Mouse (Mus musculus) embryonic facial prominence, embryonic 11.5 days (tissue): ENCODE data around the gene Gm26727. TPM values are rescaled to one million over a fixed set of nuclear protein-coding genes. Genes with fewer than 3 reads are reported as not detected.
"Not testable (repeated sequence)": the region's sequence is repeated elsewhere in the genome, so short reads cannot be mapped to it uniquely, and the experiment has no call there.

ENCODE experiments used
- ATAC-seq: fragments of 200-750 bp; cut with Nextera tagmentation; replicated peaks from 2 replicates; pipeline ENCODE4 v1.8.0; 2017; ENCODE audit warnings: low read depth; ENCODE audit not compliant: insufficient number of reproducible peaks, low FRiP score, low TSS enrichment
- DNase-seq: peaks from one replicate; pipeline ENCODE4 v3.0.0-alpha.2; 2015; ENCODE audit warnings: low spot score
- H3K27ac ChIP-seq: fragments of 300-500 bp; sonication (generic); replicated peaks from 2 replicates; pipeline ENCODE4 v1.5.1; 2014; ENCODE audit warnings: mild to moderate bottlenecking, low read depth, low read length, control low read depth
- H3K27me3 ChIP-seq: fragments of 300-500 bp; sonication (generic); 2 replicates; pipeline ENCODE4 v1.6.1; 2014; ENCODE audit warnings: mild to moderate bottlenecking, low read length, moderate library complexity, mixed read lengths; ENCODE audit not compliant: control insufficient read depth, insufficient read depth
- H3K36me3 ChIP-seq: fragments of 300-500 bp; sonication (generic); replicated peaks from 2 replicates; pipeline ENCODE4 v1.6.1; 2014; ENCODE audit warnings: low read depth, mild to moderate bottlenecking, low read length, moderate library complexity, mixed read lengths; ENCODE audit not compliant: control insufficient read depth, insufficient read depth
- H3K4me1 ChIP-seq: fragments of 300-500 bp; sonication (generic); 2 replicates; pipeline ENCODE4 v1.6.1; 2014; ENCODE audit warnings: low read length, mixed read lengths; ENCODE audit not compliant: control insufficient read depth, insufficient read depth
- H3K4me2 ChIP-seq: fragments of 300-500 bp; sonication (generic); 2 replicates; pipeline ENCODE4 v1.6.1; 2014; ENCODE audit warnings: low read depth, mild to moderate bottlenecking, control low read depth, low read length, moderate library complexity
- H3K4me3 ChIP-seq: fragments of 300-500 bp; sonication (generic); 2 replicates; pipeline ENCODE4 v1.5.1; 2014; ENCODE audit warnings: low read depth, low read length, control low read depth
- H3K9ac ChIP-seq: fragments of 300-500 bp; sonication (generic); replicated peaks from 2 replicates; pipeline ENCODE4 v1.6.1; 2014; ENCODE audit warnings: mild to moderate bottlenecking, control low read depth, low read length
- H3K9me3 ChIP-seq: fragments of 300-500 bp; sonication (generic); replicated peaks from 2 replicates; pipeline ENCODE4 v1.6.1; 2016; ENCODE audit warnings: mild to moderate bottlenecking, low read length, inconsistent platforms, mixed read lengths; ENCODE audit not compliant: control insufficient read depth
- WGBS: fragments of 180-500 bp; shearing (Covaris S2); extraction: QIAGEN DNeasy Blood & Tissue Kit; methylation state at CpG from one replicate; pipeline ENCODE4 v1.1.7; 2014; 5-methylcytosine and 5-hydroxymethylcytosine counted together
- polyA plus RNA-seq: library from polyadenylated mRNA; unstranded; fragments of >200 nt; fragmentation: Nextera tagmentation; extraction: Ambion mirVana; gene quantifications from 2 replicates; pipeline ENCODE4 v1.2.1, GENCODE M21; 2014

The Gm26727 gene
- polyA plus RNA-seq, 1 experiment from 2014 or later = not detected

DNA sequence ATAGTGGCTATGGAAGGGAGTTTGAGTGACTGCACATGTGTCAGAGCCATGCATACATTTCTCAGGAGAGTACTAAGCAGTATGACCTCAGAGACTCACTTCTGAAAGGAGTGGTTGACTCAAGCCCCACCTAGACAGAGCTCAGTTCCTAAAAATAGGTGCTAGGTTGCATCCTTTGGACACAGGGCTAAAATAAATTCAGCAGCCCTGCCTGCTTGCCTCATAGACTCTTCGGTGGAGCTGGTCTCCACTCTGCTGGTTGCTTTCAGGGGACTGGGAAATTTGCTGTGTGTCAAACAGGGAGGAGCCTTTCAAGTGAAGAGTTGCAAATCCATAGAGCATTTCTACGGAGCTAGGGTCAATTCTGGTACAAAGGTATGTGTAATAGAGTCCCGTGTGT, 12.8 kb upstream of the Gm26727 start, which contains the start of gene Xirp2:
Gene Xirp2, plus strand, starts transcription at position 223 of the 400 bp plus-strand sequence.
- H3K36me3 ChIP-seq = no peaks in the 10 kb centered on the region
- DNase-seq = no peak
- H3K9ac ChIP-seq = no peak within 1 kb of the TSS
- H3K4me1 ChIP-seq = no peaks in the 10 kb centered on the region
- WGBS = 75% methylated on average over 3 of the region's 3 CpGs
- no peak for ATAC-seq
- no peak within 1 kb of the TSS for H3K4me2 ChIP-seq
- H3K9me3 ChIP-seq = no peaks in the 10 kb centered on the region
- no peaks in the 10 kb centered on the region for H3K27me3 ChIP-seq
- no peak within 1 kb of the TSS for H3K4me3 ChIP-seq
- no peak within 1 kb of the TSS for H3K27ac ChIP-seq

- Histone ChIP-seq H3K27me3 (no peaks in the 10 kb centered on the region), H3K4me1 (no peaks in the 10 kb centered on the region), H3K36me3 (no peaks in the 10 kb centered on the region), H3K9me3 (no peaks in the 10 kb centered on the region), H3K4me3 (no peak overlapping the region), H3K27ac (no peak overlapping the region), H3K4me2 (no peak overlapping the region), H3K9ac (no peak overlapping the region)
- DNase-seq (no peak), ATAC-seq (no peak)
- WGBS = 89% methylated on average over 8 of the region's 8 CpGs
These were observed 5.3 kb upstream of the Gm26727 start for GRCm38 (mm10) chr2:67438309-67438708.

DNA sequence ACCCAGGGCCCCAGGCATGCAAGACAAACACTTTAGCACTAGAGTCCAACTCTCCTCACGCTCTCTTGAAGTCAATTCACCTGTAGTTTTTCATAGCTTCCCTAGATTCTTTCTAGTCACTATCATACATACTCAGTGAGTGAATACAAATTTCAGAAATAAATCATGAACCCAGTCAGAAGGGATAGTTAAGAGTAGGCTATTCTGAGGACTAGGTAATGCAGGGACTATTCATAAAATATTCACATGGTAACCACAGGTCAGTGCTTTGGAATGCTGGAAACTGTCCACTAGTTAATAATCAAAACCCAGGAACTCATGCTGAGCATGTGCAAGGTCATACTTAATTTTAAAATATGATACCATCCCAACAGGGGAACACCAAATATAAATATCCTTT, 10.2 kb downstream of the Gm26727 start:
- no peaks in the 10 kb centered on the region for H3K4me1 ChIP-seq
- WGBS = 86% methylated on average over 1 of the region's 1 CpGs
- no peak overlapping the region for H3K9ac ChIP-seq
- no peak overlapping the region for H3K4me2 ChIP-seq
- no peaks in the 10 kb centered on the region for H3K9me3 ChIP-seq
- H3K36me3 ChIP-seq = no peaks in the 10 kb centered on the region
- H3K4me3 ChIP-seq = no peak overlapping the region
- no peak overlapping the region for H3K27ac ChIP-seq
- DNase-seq (no peak), ATAC-seq (no peak)
- H3K27me3 ChIP-seq = no peaks in the 10 kb centered on the region

GRCm38 (mm10) chr2:67420853-67421252, 12.1 kb downstream of the Gm26727 start:
- no peak for ATAC-seq
- no peaks in the 10 kb centered on the region for H3K9me3 ChIP-seq

DNA sequence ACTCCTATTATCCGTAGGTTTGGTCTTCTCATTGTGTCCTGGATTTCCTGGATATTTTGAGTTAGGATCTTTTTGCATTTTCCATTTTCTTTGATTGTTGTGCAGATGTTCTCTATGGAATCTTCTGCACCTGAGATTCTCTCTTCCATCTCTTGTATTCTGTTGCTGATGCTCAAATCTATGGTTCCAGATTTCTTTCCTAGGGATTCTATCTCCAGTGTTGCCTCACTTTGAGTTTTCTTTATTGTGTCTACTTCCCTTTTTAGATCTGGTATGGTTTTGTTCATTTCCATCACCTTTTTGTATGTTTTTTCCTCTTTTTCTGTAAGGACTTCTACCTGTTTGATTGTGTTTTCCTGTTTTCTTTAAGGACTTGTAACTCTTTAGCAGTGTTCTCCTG, 19.6 kb downstream of the Gm26727 start, which contains the start of gene Gm21830:
Gene Gm21830, plus strand, starts transcription at position 301 of the 400 bp plus-strand sequence.
- DNase-seq, H3K36me3 ChIP-seq, H3K9ac ChIP-seq, H3K27ac ChIP-seq, ATAC-seq, H3K4me3 ChIP-seq, H3K4me2 ChIP-seq, H3K9me3 ChIP-seq, H3K27me3 ChIP-seq, H3K4me1 ChIP-seq: not testable (repeated sequence)
- no CpG with 5 or more reads among the region's 1 CpGs for WGBS

More at GRCm38 (mm10) chr2:67420853-67421252, 12.1 kb downstream of the Gm26727 start:
- Histone ChIP-seq H3K27ac (no peak overlapping the region), H3K27me3 (no peaks in the 10 kb centered on the region), H3K9ac (no peak overlapping the region), H3K36me3 (no peaks in the 10 kb centered on the region), H3K4me2 (no peak overlapping the region), H3K4me3 (no peak overlapping the region), H3K4me1 (no peaks in the 10 kb centered on the region)
- no peak for DNase-seq

Other genes starting within 250 kb of the Gm26727 start
- gene Gm21830, start 19.5 kb downstream of the Gm26727 start, polyA plus RNA-seq = not detected in 2 replicates
- gene Xirp2, start 12.8 kb upstream of the Gm26727 start, polyA plus RNA-seq = not detected in 2 replicates
- 9.3 and 9.6 TPM in 2 replicates for gene B3galt1, start 132.7 kb upstream of the Gm26727 start, polyA plus RNA-seq